Mouse (Mus musculus) intestine, embryonic 15.5 days (tissue): ENCODE measurements around the gene 6430548M08Rik. TPM values are rescaled to one million over a fixed set of nuclear protein-coding genes. Genes with fewer than 3 reads are reported as not detected.
A peak's percentile ranks its signal among the peaks of the same experiment; 100 is the strongest.

Experiments used
- ATAC-seq: fragments of 200-750 bp; cut with Nextera tagmentation; 2 replicates; pipeline ENCODE4 v1.8.0; 2017; ENCODE audit warnings: moderate TSS enrichment, moderate library complexity
- H3K27ac ChIP-seq: fragments of 300-500 bp; sonication (generic); 2 replicates; pipeline ENCODE4 v1.5.1; 2015; ENCODE audit warnings: mild to moderate bottlenecking, inconsistent platforms
- H3K27me3 ChIP-seq: fragments of 300-500 bp; sonication (generic); replicated peaks from 2 replicates; pipeline ENCODE4 v1.6.1; 2015; ENCODE audit warnings: inconsistent platforms
- H3K36me3 ChIP-seq: fragments of 300-500 bp; sonication (generic); 2 replicates; pipeline ENCODE4 v1.6.1; 2015; ENCODE audit warnings: inconsistent platforms
- H3K4me1 ChIP-seq: fragments of 300-500 bp; sonication (generic); replicated peaks from 2 replicates; pipeline ENCODE4 v1.6.1; 2015; ENCODE audit warnings: inconsistent platforms
- H3K4me2 ChIP-seq: fragments of 300-500 bp; sonication (generic); replicated peaks from 2 replicates; pipeline ENCODE4 v1.6.1; 2015; ENCODE audit warnings: mild to moderate bottlenecking, inconsistent platforms
- H3K4me3 ChIP-seq: fragments of 300-500 bp; sonication (generic); replicated peaks from 2 replicates; pipeline ENCODE4 v1.5.1; 2015; ENCODE audit warnings: inconsistent platforms
- H3K9ac ChIP-seq: fragments of 300-500 bp; sonication (generic); 2 replicates; pipeline ENCODE4 v1.6.1; 2015; ENCODE audit warnings: inconsistent platforms
- H3K9me3 ChIP-seq: fragments of 300-500 bp; sonication (generic); 2 replicates; pipeline ENCODE4 v1.6.1; 2016; ENCODE audit warnings: inconsistent platforms
- WGBS: fragments of 180-500 bp; shearing (Covaris S2); methylation state at CpG from one replicate; pipeline ENCODE4 v1.1.7; 2015; 5-methylcytosine and 5-hydroxymethylcytosine counted together
- polyA plus RNA-seq: library from polyadenylated mRNA; unstranded; fragments of >200 nt; fragmentation: Nextera tagmentation; extraction: Ambion mirVana; gene quantifications from 2 replicates; pipeline ENCODE4 v1.2.1, GENCODE M21; 2015

Gene 6430548M08Rik
- polyA plus RNA-seq, 1 experiment from 2014 or later, result 4.7 TPM

- no peak overlapping the region for H3K9ac ChIP-seq
- WGBS, result 53% methylated on average over 7 of the region's 7 CpGs
- H3K36me3 ChIP-seq, result peaks cover 55% of the 10 kb centered on the region
- no peak; the same call in 1 of the 2 replicates for ATAC-seq
- no peak overlapping the region for H3K4me2 ChIP-seq
- no peak overlapping the region for H3K27ac ChIP-seq
- no peaks in the 10 kb centered on the region for H3K27me3 ChIP-seq
- H3K4me3 ChIP-seq, result no peak overlapping the region
- H3K4me1 ChIP-seq, result peaks cover 5% of the 10 kb centered on the region
- H3K9me3 ChIP-seq, result no peaks in the 10 kb centered on the region
Observed at GRCm38 (mm10) chr8:120089511-120089910, 24.4 kb upstream of the 6430548M08Rik start.

DNA sequence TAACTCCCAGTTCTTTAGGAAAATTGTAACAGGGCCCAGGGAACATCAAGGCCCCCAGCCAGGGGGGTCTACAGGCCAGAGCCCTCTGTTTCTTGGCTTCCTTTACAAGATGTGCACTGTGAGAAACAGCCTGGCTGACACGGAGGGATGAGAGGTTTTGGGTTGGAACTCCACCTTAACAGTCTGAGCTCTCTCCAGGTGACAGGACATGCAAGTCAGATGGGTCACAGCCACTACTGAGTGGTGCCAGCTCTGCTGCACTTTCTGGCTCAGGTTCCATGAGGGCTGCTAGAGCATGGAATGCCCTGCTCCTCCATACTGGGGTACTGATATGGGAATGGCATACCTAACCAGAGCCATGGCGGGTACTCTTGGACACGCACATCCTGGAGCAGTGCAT is 22.9 kb upstream of the 6430548M08Rik start:
- ATAC-seq, result no peak
- H3K4me1 ChIP-seq, result peaks cover 18% of the 10 kb centered on the region
- H3K9me3 ChIP-seq, result no peaks in the 10 kb centered on the region
- H3K36me3 ChIP-seq, result peaks cover 45% of the 10 kb centered on the region
- H3K27me3 ChIP-seq, result no peaks in the 10 kb centered on the region
- no peak overlapping the region for H3K27ac ChIP-seq
- H3K9ac ChIP-seq, result no peak overlapping the region
- WGBS, result 97% methylated on average over 3 of the region's 3 CpGs
- no peak overlapping the region for H3K4me3 ChIP-seq
- no peak overlapping the region for H3K4me2 ChIP-seq

DNA sequence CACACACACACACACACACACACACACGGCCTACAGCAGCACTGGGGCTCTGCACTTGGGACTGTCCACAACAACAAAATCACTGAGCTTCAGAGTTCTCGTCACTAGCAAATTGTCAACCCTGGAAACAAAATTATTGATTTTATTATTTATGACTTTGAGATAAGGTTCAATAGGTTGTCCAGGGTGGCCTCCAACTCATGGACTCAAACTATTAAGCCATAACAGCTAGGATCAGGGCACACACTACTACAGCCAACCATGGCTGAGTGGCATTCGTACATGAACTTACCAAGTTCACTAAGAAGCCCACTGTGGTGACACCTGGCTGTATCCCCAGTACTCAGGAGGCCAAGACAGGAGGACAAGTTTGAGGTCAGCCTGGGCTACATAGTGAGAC is 20.8 kb upstream of the 6430548M08Rik start:
- Histone ChIP-seq H3K4me1 (peaks cover 25% of the 10 kb centered on the region), H3K4me3 (no peak overlapping the region), H3K27me3 (no peaks in the 10 kb centered on the region), H3K9me3 (no peaks in the 10 kb centered on the region), H3K9ac (no peak overlapping the region), H3K4me2 (no peak overlapping the region), H3K27ac (no peak overlapping the region), H3K36me3 (peaks cover 31% of the 10 kb centered on the region; the same call in 1 of the 2 replicates)
- 88% methylated on average over 3 of the region's 3 CpGs for WGBS
- no peak for ATAC-seq

DNA sequence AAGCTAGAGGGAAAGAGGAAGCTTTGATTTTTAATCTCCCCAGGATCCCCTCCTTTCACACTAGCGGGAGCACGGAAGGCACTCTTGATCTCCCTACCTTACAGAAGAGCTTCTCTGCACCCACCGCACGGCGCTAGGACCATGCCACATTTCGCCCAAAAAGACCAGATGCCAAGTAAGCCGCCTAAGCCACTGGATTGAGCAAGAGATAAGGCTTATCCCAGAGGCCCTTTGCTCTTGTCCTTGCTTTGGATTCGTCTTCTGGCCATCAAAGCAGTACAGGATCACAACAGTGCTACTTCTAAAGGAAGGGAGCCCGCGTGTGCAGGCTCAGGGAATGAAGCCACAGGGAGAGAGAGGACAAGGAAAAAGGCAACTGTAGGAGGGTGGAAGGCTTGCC is 19.2 kb upstream of the 6430548M08Rik start:
- Histone ChIP-seq H3K9ac (peak overlapping the region; percentile 28; the same call in 1 of the 2 replicates), H3K4me2 (peak overlapping the region; percentile 23; the same call in 1 of the 2 replicates), H3K27me3 (no peaks in the 10 kb centered on the region), H3K27ac (peak overlapping the region; percentile 59), H3K4me3 (no peak overlapping the region), H3K36me3 (peaks cover 31% of the 10 kb centered on the region; the same call in 1 of the 2 replicates), H3K9me3 (no peaks in the 10 kb centered on the region), H3K4me1 (peaks cover 29% of the 10 kb centered on the region)
- no peak for ATAC-seq
- WGBS, result 73% methylated on average over 10 of the region's 10 CpGs

- Histone ChIP-seq H3K27me3 (no peaks in the 10 kb centered on the region), H3K27ac (no peak overlapping the region), H3K4me2 (no peak overlapping the region; the same call in 1 of the 2 replicates), H3K9me3 (no peaks in the 10 kb centered on the region), H3K36me3 (peaks cover 19% of the 10 kb centered on the region; the same call in 1 of the 2 replicates), H3K4me1 (peaks cover 35% of the 10 kb centered on the region), H3K9ac (no peak overlapping the region), H3K4me3 (no peak overlapping the region)
- ATAC-seq, result peak; percentile 56
- WGBS, result 53% methylated on average over 2 of the region's 2 CpGs
Observed at GRCm38 (mm10) chr8:120096486-120096885, 17.5 kb upstream of the 6430548M08Rik start.

- Histone ChIP-seq H3K9me3 (no peaks in the 10 kb centered on the region), H3K27ac (peak overlapping the region; percentile 89), H3K4me3 (peak overlapping the region; percentile 96), H3K9ac (peak overlapping the region; percentile 92), H3K27me3 (no peaks in the 10 kb centered on the region), H3K4me1 (peaks cover 33% of the 10 kb centered on the region), H3K36me3 (no peaks in the 10 kb centered on the region), H3K4me2 (peak overlapping the region; percentile 85)
- peak; percentile 42 for ATAC-seq
- WGBS, result 3% methylated on average over 25 of the region's 25 CpGs
Observed at GRCm38 (mm10) chr8:120100388-120101067, 13.4 kb upstream of the 6430548M08Rik start.

DNA sequence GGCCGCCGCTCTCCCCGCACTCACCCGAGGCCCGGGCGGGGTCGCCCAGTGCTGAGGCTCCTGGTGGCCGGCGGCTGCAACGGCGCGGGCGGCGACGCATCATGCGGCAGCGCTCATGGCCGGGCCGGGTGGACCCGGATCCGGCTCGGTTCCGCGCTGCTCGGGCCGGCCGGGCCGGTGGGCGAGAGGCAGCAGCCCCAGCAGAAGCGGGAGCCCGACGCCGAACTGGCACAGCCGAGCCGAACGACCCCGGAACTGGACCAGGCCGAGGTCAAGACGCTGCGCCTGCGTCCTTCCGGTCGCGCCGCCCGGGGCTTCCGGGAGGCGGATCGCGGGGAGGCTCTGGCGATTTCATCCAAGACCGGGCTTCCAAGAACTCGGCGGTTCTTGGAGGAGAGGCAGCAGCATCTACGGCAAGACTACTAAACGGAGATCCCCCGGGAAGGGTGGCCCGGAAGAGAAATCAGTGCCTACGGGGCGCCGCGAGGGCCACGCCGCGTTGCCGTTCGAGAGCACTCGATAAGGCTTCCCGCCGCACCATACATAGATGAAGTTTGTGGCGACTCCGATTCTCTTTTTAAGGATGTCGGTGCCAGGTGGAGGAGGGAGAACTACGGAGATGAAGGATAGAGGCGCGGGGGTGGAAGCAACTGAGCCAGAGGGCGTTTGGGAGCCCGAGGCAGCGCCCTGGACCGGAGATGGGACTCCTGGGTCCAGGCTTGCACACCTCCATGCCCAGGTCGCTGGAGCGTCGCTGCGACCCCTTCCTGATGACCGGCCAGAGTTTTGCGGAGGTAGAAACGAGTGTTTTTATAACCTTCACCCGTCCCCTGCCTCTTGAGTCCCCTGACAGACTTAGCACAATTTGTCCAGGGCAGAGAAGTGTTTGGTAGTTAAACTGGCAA is 12.6 kb upstream of the 6430548M08Rik start, which contains the start of gene Zdhhc7:
Zdhhc7 (minus strand) TSS at position 415 of the 905 bp plus-strand sequence.
- H3K9ac ChIP-seq, result peak within 1 kb of the TSS; percentile 92
- no peaks in the 10 kb centered on the region for H3K9me3 ChIP-seq
- no peaks in the 10 kb centered on the region for H3K27me3 ChIP-seq
- peak within 1 kb of the TSS; percentile 96 for H3K4me3 ChIP-seq
- peak; percentile 81 for ATAC-seq
- H3K36me3 ChIP-seq, result no peaks in the 10 kb centered on the region
- H3K27ac ChIP-seq, result peak within 1 kb of the TSS; percentile 89
- under 1% methylated on average over 84 of the region's 88 CpGs for WGBS
- H3K4me2 ChIP-seq, result peak within 1 kb of the TSS; percentile 85
- H3K4me1 ChIP-seq, result peaks cover 25% of the 10 kb centered on the region

- WGBS, result 81% methylated on average over 9 of the region's 9 CpGs
- Histone ChIP-seq H3K27ac (no peak overlapping the region), H3K4me1 (peaks cover 20% of the 10 kb centered on the region)
Observed at GRCm38 (mm10) chr8:120103916-120104315, 10.0 kb upstream of the 6430548M08Rik start.

DNA sequence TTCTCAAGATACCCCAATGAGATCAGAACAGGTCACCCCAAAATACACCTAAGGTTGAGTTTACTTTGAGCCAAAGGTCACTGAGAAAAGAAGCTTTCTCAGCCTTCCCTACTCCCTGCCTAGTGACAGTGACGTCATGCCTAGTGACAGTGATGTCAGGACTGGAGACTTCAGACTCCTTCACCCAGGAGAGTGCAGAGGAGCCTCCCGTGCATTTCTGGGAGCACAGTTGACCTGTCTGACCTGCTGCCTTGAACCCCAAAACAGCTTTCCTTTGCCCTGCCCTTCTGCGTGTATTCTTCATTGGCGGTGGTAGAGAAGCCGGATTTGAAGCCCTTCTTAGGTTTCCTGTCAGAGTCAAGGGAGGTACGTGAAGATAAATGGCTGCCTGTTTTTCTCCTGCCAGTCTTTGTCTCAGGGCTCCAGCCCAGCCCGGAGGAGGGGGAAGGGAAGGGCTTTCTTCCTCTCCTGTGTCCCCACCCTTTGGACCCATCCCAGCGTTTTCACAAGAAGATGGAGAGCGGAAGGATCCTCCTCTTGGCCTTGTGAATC is 9.2 kb upstream of the 6430548M08Rik start:
- no peak overlapping the region for H3K27ac ChIP-seq

More at GRCm38 (mm10) chr8:120103916-120104315, 10.0 kb upstream of the 6430548M08Rik start:
- Histone ChIP-seq H3K4me3 (no peak overlapping the region), H3K27me3 (no peaks in the 10 kb centered on the region), H3K9ac (no peak overlapping the region), H3K36me3 (no peaks in the 10 kb centered on the region), H3K4me2 (no peak overlapping the region), H3K9me3 (no peaks in the 10 kb centered on the region)
- ATAC-seq, result no peak

GRCm38 (mm10) chr8:120109149-120109548 is 4.8 kb upstream of the 6430548M08Rik start:
- H3K9ac ChIP-seq, result no peak overlapping the region
- H3K4me2 ChIP-seq, result no peak overlapping the region
- 24% methylated on average over 3 of the region's 3 CpGs for WGBS
- ATAC-seq, result no peak
- H3K27me3 ChIP-seq, result no peaks in the 10 kb centered on the region
- no peaks in the 10 kb centered on the region for H3K9me3 ChIP-seq
- no peaks in the 10 kb centered on the region for H3K36me3 ChIP-seq
- no peak overlapping the region for H3K27ac ChIP-seq
- H3K4me3 ChIP-seq, result no peak overlapping the region
- H3K4me1 ChIP-seq, result peaks cover 7% of the 10 kb centered on the region

More for the DNA sequence above, 9.2 kb upstream of the 6430548M08Rik start:
- 57% methylated on average over 9 of the region's 9 CpGs for WGBS
- Histone ChIP-seq H3K4me1 (peaks cover 17% of the 10 kb centered on the region), H3K4me2 (no peak overlapping the region), H3K9me3 (no peaks in the 10 kb centered on the region), H3K27me3 (no peaks in the 10 kb centered on the region), H3K36me3 (no peaks in the 10 kb centered on the region), H3K4me3 (no peak overlapping the region), H3K9ac (no peak overlapping the region)
- no peak for ATAC-seq

- 88% methylated on average over 4 of the region's 4 CpGs for WGBS
- peaks cover 13% of the 10 kb centered on the region for H3K4me1 ChIP-seq
- no peaks in the 10 kb centered on the region for H3K9me3 ChIP-seq
- H3K4me2 ChIP-seq, result no peak overlapping the region
- H3K9ac ChIP-seq, result no peak overlapping the region
- no peak for ATAC-seq
- H3K4me3 ChIP-seq, result no peak overlapping the region
- no peaks in the 10 kb centered on the region for H3K36me3 ChIP-seq
- H3K27me3 ChIP-seq, result peaks cover 9% of the 10 kb centered on the region; the same call in 1 of the 2 replicates
- H3K27ac ChIP-seq, result no peak overlapping the region
Observed at GRCm38 (mm10) chr8:120110966-120111365, 3.0 kb upstream of the 6430548M08Rik start.

DNA sequence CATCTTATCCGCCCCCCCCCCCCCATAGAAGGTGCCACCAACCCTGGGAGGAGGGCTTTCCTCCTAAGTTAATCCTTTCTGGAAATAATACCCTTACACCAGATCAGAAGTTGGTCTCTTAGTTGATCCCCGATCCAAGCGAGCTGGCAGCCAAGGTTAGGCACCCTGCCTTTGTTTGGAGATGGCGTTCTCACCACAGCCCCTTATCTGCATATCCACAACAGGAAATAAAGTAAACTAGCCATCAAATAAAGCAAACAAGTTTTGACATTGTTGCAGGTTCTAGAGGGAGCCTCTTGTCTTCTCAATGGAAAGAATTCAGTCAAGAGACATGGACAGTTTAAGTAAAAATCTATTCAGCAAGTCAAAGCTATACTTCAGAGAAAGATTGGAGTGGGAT is 2.6 kb upstream of the 6430548M08Rik start:
- Histone ChIP-seq H3K27me3 (peaks cover 13% of the 10 kb centered on the region; the same call in 1 of the 2 replicates), H3K4me2 (no peak overlapping the region), H3K27ac (no peak overlapping the region), H3K4me1 (peaks cover 13% of the 10 kb centered on the region), H3K4me3 (no peak overlapping the region), H3K9me3 (no peaks in the 10 kb centered on the region), H3K36me3 (no peaks in the 10 kb centered on the region), H3K9ac (no peak overlapping the region)
- ATAC-seq, result no peak
- WGBS, result 61% methylated on average over 4 of the region's 4 CpGs
